8 mouse cellular contexts compared by ENCODE assay signal in the genomic region with DNA sequence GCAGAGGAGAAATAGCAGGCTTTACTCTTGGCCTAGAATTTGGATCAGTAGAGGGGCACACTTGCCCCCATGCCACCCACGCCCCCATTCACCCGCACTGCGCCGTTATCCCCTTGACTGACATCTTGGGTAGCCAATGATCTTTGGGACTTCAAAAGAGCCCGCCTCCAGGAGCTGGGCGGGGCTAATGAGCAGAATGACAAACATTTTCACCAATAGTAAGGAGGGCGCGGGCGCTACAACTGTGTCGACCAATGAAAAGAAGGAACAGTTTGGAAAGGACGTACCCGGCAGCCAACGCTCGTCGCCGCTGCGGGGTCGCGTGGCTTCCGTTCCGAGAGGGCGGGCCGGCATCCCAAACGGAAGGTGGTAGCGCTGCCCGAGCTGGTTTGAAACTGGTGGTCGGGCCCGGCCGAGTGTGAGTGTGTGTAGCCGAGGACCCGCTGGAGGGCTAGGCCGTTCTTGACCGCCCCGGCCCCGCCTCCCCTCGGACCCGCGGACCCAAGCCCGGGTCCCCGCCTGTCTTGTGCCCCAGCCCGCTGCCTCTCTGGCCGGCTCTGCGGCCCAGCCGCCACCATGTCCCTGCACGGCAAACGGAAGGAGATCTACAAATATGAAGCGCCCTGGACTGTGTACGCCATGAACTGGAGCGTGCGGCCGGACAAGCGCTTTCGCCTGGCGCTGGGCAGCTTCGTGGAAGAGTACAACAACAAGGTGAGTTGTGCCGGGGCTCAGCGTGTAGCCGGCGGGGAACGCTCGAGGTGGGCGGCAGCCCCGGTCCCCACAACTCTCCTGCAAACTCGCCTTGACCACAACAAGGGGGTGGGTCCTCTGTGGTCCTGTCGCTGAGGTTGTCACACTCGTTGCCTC. TPM values are rescaled to one million over a fixed set of nuclear protein-coding genes. Genes with fewer than 3 reads are reported as not detected.
A peak's percentile ranks its signal among the peaks of the same experiment; 100 is the strongest.
DNase-seq lines count a peak whose midpoint lies in the region; ATAC-seq lines count a peak whose summit lies in the region.

A gene (plus strand): TSS at position 325 of the 870 bp plus-strand sequence.

- peak; percentile 99 for ATAC-seq in forebrain, embryonic 14.5 days
- peak; percentile 97 for ATAC-seq in neural tube, embryonic 15.5 days (ENCODE audit: low FRiP score)

- H3K36me3 ChIP-seq in forebrain, embryonic 14.5 days (ENCODE audit: control insufficient read depth, insufficient read depth, low read length): no peaks in the 10 kb centered on the region
- no peaks in the 10 kb centered on the region for H3K36me3 ChIP-seq in neural tube, embryonic 15.5 days

- H3K9me3 ChIP-seq in forebrain, embryonic 14.5 days (replicated peaks; ENCODE audit: control insufficient read depth, low read length): no peaks in the 10 kb centered on the region
- no peaks in the 10 kb centered on the region for H3K9me3 ChIP-seq in neural tube, embryonic 15.5 days (replicated peaks)

- DNase-seq in ES-CJ7 (ENCODE audit: low read depth, low spot score): peak; percentile 98
- DNase-seq in cerebellum, adult 11 months: peak; percentile 98
- peak; percentile 99 for DNase-seq in forebrain, embryonic 14.5 days (ENCODE audit: low spot score)
- peak; percentile 96 for DNase-seq in heart, postnatal 14 days
- peak; percentile 99 for DNase-seq in layer of hippocampus, adult 11-12 months (ENCODE audit: low spot score)
- peak; percentile 97 to 98 for DNase-seq in lung, adult 18-20 months
- peak; percentile 98 for DNase-seq in testis, postnatal 14 days (ENCODE audit: low spot score)

- H3K4me2 ChIP-seq in forebrain, embryonic 14.5 days (ENCODE audit: low read length): peak within 1 kb of the TSS; percentile 81
- H3K4me2 ChIP-seq in neural tube, embryonic 15.5 days: peak within 1 kb of the TSS; percentile 77

- under 1% methylated on average over 66 of the region's 66 CpGs for WGBS in forebrain, embryonic 14.5 days
- WGBS in neural tube, embryonic 15.5 days: under 1% methylated on average over 66 of the region's 66 CpGs

- peaks cover 16% of the 10 kb centered on the region for H3K4me1 ChIP-seq in forebrain, embryonic 14.5 days (ENCODE audit: control insufficient read depth, insufficient read depth, low read length)
- H3K4me1 ChIP-seq in neural tube, embryonic 15.5 days: peaks cover 43% of the 10 kb centered on the region

- no peaks in the 10 kb centered on the region for H3K27me3 ChIP-seq in forebrain, embryonic 14.5 days (replicated peaks; ENCODE audit: control insufficient read depth, insufficient read depth, low read length)
- no peaks in the 10 kb centered on the region for H3K27me3 ChIP-seq in neural tube, embryonic 15.5 days (replicated peaks)

- intact Hi-C loops in heart, postnatal 14 days (cut with DNase I): no loop called here

- peak within 1 kb of the TSS; percentile 86 for H3K9ac ChIP-seq in forebrain, embryonic 14.5 days (ENCODE audit: low read length)
- peak within 1 kb of the TSS; percentile 96 for H3K9ac ChIP-seq in neural tube, embryonic 15.5 days (replicated peaks)

- peak within 1 kb of the TSS; percentile 92 for H3K4me3 ChIP-seq in forebrain, embryonic 14.5 days (ENCODE audit: low read depth, low read length)
- H3K4me3 ChIP-seq in neural tube, embryonic 15.5 days (replicated peaks): peak within 1 kb of the TSS; percentile 97

- H3K27ac ChIP-seq in forebrain, embryonic 14.5 days (ENCODE audit: low read depth, low read length): peak within 1 kb of the TSS; percentile 85
- peak within 1 kb of the TSS; percentile 95 for H3K27ac ChIP-seq in neural tube, embryonic 15.5 days (replicated peaks)

RNA-seq across cellular contexts. Expression of the gene that starts here (rescaled TPM):
- 76.2 and 93.6 TPM in 2 replicates for polyA plus RNA-seq in forebrain, embryonic 14.5 days (2014; fragmentation: Nextera tagmentation; extraction: Ambion mirVana)
- 10 to 100 TPM; 44.5 to 46.0 TPM for total RNA-seq in heart, postnatal 14 days (2021)
- 131 and 143 TPM in 2 replicates for polyA plus RNA-seq in neural tube, embryonic 15.5 days (2015; fragmentation: Nextera tagmentation; extraction: Ambion mirVana)

Comparison
In these comparisons a context has a peak if more than half of its experiments do, and no peak if none do; other contexts are left out.
1. Peak in every context shown above with its lines: DNase-seq, ATAC-seq, H3K4me3 ChIP-seq and H3K27ac ChIP-seq.